Mouse (Mus musculus) right cerebral cortex, postnatal 10 days (tissue): ENCODE data around the gene Methig1.
"Not testable (repeated sequence)": the region's sequence is repeated elsewhere in the genome, so short reads cannot be mapped to it uniquely, and the experiment has no call there.

Source experiments
- DNase-seq, 2 experiments: peaks; one replicate each; pipeline ENCODE4 v3.0.0; 2021; ENCODE audit warnings: low spot score in 2 of 2

The Methig1 gene

GRCm38 (mm10) chr15:100337847-100338246 is 15.1 kb upstream of the Methig1 start:
- peak; percentile 44 to 53 for DNase-seq

DNA sequence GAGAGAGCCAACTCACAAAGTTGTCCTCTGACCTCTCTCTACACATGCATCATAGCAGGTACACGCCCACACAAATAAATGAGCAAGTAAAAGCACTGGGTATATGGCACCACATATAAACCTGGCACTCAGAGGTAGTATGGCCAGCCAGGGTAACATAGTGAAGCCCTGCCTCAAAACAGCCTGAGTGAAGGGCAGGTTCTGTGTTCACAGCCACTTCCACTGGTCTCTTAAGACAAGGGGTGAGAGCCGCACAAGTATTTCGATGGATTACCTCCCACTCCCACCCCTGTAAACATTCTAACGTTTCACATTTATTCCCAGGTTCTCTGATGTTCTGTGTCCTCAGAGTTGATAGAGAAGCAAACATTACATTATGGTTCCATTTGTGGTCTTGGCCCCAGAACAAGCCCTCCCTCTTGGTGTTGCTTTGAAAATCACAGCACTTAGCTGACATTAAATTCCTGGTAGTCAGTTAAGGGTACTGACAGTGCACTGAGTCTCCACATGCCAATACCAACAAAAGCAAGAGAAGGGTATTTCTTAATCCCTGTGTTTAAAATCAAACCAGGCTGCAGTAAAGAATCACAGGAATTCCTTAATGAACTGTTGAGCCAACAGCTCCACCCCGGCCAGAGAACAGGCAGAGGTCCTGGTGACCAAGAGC is 11.5 kb upstream of the Methig1 start:
- DNase-seq: not testable (repeated sequence)

DNA sequence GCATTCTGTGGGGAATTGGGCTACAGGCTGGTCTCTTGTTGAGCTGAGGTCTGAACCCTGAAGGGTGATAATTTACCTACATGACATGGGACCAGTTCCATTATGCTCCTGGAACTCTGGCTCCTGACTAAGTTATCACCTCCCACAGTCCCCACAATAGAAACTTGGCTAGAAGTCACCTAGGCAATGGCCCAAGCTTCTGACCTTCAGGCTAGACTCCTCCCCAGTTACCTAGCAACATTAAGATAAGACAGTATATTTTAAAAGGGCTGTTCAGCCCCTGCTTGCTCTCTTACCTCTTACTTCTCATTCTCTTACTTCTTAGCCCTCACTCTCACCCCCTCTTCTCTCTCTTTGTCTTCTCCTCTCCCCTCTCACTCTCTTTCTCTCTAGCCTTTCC is 7.5 kb upstream of the Methig1 start:
- DNase-seq: no peak

- no peak for DNase-seq
These were observed 6.2 kb upstream of the Methig1 start for GRCm38 (mm10) chr15:100346761-100347160.

DNA sequence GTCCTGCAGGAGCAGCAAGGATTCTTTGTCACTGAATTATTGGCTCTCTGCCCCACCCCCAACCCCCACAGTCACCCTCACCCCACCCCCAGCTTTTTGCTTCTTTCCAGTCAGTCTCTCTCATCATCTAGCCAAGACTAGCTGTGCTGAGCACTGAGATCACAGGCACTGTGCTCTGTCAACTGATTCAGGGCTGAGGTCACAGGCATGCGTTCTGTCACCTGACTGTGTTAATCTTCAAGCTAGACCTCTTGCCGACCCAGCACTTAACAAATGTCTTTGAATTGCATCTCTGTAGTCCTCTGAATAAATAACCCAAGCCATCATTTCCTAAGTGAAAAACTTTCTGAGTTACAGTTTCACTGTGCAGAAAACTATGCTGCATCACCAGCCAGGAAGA is 3.5 kb upstream of the Methig1 start:
- DNase-seq: no peak

- DNase-seq: no peak
These were observed 1.4 kb upstream of the Methig1 start for GRCm38 (mm10) chr15:100351501-100352060.

DNA sequence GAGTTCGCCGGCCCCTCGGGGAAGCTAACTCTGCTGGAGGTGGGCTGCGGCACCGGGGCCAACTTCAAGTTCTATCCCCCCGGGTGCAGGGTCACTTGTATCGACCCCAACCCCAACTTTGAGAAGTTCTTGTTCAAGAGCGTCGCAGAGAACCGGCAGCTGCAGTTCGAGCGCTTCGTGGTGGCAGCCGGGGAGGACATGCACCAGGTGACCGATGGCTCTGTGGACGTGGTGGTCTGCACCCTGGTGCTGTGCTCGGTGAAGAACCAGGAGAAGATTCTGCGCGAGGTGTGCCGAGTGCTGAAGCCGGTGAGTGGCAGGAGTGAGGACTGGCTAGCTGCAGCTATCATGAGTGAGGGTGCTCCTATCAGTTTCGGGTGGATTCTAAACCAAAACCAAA is 450 bp downstream of the Methig1 start:
- not testable (repeated sequence) for DNase-seq

- DNase-seq: no peak
These were observed 2.9 kb downstream of the Methig1 start for GRCm38 (mm10) chr15:100355876-100356275.

GRCm38 (mm10) chr15:100364242-100364641 is 11.3 kb downstream of the Methig1 start, which contains the start of gene Higd1c:
Gene Higd1c (plus strand): TSS chr15:100364542.
- no peak for DNase-seq

- DNase-seq: not testable (repeated sequence)
These were observed 13.0 kb downstream of the Methig1 start for GRCm38 (mm10) chr15:100365967-100366366.

- DNase-seq: no peak
These were observed 14.2 kb downstream of the Methig1 start for GRCm38 (mm10) chr15:100367119-100367518.

DNA sequence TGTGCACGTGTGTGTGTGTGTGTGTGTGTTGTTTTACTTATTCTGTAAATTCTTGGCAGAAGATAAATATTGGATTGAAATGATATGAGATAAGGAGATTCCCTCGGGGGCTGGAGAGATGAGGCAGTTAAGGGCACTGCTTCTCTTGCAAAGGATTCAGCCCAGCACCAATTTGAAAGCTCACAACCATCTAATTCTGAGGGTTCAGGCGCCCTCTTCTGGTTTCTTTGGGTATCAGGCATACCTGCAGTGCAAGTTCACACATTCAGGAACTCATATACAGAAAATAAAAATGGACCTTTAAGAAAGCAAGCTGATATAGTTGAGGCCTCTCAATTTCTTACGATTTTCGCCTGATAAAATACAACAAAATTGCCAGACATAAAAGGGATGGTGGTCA is 22.1 kb downstream of the Methig1 start:
- DNase-seq: peak; percentile 77 to 84

- not testable (repeated sequence) for DNase-seq
These were observed 25.0 kb downstream of the Methig1 start for GRCm38 (mm10) chr15:100377847-100378505.

DNA sequence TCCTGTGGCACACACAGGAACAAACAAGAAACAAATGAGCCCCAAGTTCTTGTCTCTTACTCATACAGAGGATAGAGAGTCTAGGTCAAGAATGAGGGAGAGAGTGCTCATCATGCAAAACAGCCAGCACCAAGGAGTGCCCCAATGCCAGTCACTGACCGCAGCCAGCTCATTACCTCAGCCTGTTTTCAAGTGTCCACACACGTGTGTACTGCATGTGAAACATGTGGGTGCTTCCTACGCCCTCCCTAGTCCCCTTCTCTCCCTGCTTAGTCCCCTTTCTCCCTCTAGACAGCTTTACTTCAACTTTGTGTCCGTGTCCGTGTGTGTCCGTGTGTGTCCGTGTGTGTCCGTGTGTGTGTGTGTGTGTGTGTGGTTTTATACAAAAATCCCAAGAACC is 26.7 kb downstream of the Methig1 start:
- no peak for DNase-seq

GRCm38 (mm10) chr15:100380104-100380503 is 27.2 kb downstream of the Methig1 start:
- no peak for DNase-seq

GRCm38 (mm10) chr15:100385705-100386104 is 32.8 kb downstream of the Methig1 start:
- no peak for DNase-seq

- DNase-seq: no peak
These were observed 34.7 kb downstream of the Methig1 start for GRCm38 (mm10) chr15:100387544-100388223.

GRCm38 (mm10) chr15:100388224-100388835 is 35.4 kb downstream of the Methig1 start:
- no peak for DNase-seq

GRCm38 (mm10) chr15:100388886-100389285 is 35.9 kb downstream of the Methig1 start:
- no peak for DNase-seq

DNA sequence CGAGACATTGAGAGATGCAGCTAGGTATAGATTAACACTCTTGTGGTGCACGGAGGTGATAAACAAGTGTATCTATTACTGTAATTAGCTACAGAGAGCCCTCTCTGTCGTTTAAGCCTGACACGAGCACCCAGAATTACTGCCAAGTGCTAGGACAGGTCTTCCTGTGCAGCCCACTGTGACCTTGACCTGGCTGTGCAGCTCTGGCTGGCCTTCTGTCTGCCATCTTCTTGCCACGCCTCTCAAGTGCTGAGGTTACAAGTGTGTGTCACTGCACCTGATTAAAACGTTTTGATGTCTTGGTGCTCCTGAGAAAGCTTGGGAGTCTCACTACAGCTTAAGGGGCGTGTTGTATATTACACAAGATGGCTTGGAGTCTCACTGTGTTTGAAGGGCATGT is 38.1 kb downstream of the Methig1 start:
- DNase-seq: no peak

- no peak for DNase-seq
These were observed 38.6 kb downstream of the Methig1 start for GRCm38 (mm10) chr15:100391599-100391998.

DNA sequence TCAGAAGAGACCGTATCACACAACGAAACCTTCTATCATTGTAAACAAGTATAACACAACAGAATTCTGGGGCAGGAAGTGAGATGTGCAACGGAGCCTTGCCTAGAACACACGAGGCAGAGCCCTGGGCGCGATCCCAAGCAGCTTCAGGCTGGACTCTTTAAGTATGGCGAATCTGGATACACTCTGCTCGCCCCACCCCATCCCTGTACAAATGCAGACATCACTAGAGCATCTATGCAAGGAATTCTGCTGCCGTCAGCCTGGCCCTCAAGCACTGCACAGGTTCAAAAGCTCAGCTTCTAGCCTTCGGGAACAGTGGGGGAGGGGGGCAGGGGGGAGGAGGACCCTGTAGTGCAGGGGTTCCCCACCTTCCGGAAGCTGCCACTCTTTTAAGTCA is 40.1 kb downstream of the Methig1 start:
- no peak for DNase-seq
